Mouse (Mus musculus) forebrain, embryonic 16.5 days (tissue): ENCODE measurements around the gene Tbce. TPM values are rescaled to one million over a fixed set of nuclear protein-coding genes. Genes with fewer than 3 reads are reported as not detected.

ENCODE experiments used
- ATAC-seq: fragments of 200-750 bp; cut with Nextera tagmentation; 2 replicates; pipeline ENCODE4 v1.8.0; 2017; ENCODE audit warnings: mild to moderate bottlenecking, moderate library complexity
- H3K27ac ChIP-seq: fragments of 300-500 bp; sonication (generic); 2 replicates; pipeline ENCODE4 v1.5.1; 2014; ENCODE audit warnings: low read length, control low read depth
- H3K27me3 ChIP-seq: fragments of 300-500 bp; sonication (generic); replicated peaks from 2 replicates; pipeline ENCODE4 v1.6.1; 2014; ENCODE audit warnings: low read length; ENCODE audit not compliant: control insufficient read depth, insufficient read depth
- H3K36me3 ChIP-seq: fragments of 300-500 bp; sonication (generic); 2 replicates; pipeline ENCODE4 v1.6.1; 2014; ENCODE audit not compliant: control insufficient read depth, insufficient read depth
- H3K4me1 ChIP-seq: fragments of 300-500 bp; sonication (generic); replicated peaks from 2 replicates; pipeline ENCODE4 v1.6.1; 2014; ENCODE audit warnings: low read length; ENCODE audit not compliant: control insufficient read depth, insufficient read depth
- H3K4me2 ChIP-seq: fragments of 300-500 bp; sonication (generic); 2 replicates; pipeline ENCODE4 v1.6.1; 2014; ENCODE audit warnings: mild to moderate bottlenecking, low read length, control low read depth
- H3K4me3 ChIP-seq: fragments of 300-500 bp; sonication (generic); replicated peaks from 2 replicates; pipeline ENCODE4 v1.5.1; 2014; ENCODE audit warnings: mild to moderate bottlenecking, low read length, control low read depth
- H3K9ac ChIP-seq: fragments of 300-500 bp; sonication (generic); replicated peaks from 2 replicates; pipeline ENCODE4 v1.6.1; 2014; ENCODE audit warnings: low read depth, low read length, control low read depth
- H3K9me3 ChIP-seq: fragments of 300-500 bp; sonication (generic); 2 replicates; pipeline ENCODE4 v1.6.1; 2016; ENCODE audit warnings: low read length; ENCODE audit not compliant: control insufficient read depth
- WGBS: fragments of 180-500 bp; shearing (Covaris S2); extraction: QIAGEN DNeasy Blood & Tissue Kit; methylation state at CpG from one replicate; pipeline ENCODE4 v1.1.7; 2014; 5-methylcytosine and 5-hydroxymethylcytosine counted together
- polyA plus RNA-seq: library from polyadenylated mRNA; unstranded; fragments of >200 nt; fragmentation: Nextera tagmentation; extraction: Ambion mirVana; gene quantifications from 2 replicates; pipeline ENCODE4 v1.2.1, GENCODE M21; 2015

Gene Tbce
- polyA plus RNA-seq, 1 experiment from 2014 or later, result 113 TPM

DNA sequence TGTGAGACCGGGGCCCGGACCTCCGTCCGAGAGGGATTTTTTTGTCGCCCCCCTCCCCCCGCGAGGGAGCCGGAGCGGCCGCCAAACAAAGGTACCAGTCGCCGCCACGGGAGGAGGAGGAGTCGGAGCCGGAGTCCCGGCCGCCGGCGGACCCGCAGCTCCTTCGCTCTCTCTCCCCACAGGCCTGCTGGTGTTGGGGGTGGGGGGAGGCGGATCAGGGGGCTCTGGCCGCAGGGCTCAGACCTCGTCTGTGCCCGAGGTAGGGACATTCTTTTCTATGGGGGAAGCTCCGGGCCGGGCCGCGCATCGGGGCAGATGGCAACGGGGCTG is 24.5 kb upstream of the Tbce start:
- Histone ChIP-seq H3K4me1 (peaks cover 24% of the 10 kb centered on the region), H3K4me2 (peak overlapping the region; percentile 78), H3K9ac (peak overlapping the region; percentile 97), H3K4me3 (peak overlapping the region; percentile 100), H3K9me3 (no peaks in the 10 kb centered on the region), H3K36me3 (no peaks in the 10 kb centered on the region), H3K27me3 (no peaks in the 10 kb centered on the region), H3K27ac (peak overlapping the region; percentile 94)
- 0% methylated on average over 17 of the region's 31 CpGs for WGBS
- peak; percentile 20 for ATAC-seq

DNA sequence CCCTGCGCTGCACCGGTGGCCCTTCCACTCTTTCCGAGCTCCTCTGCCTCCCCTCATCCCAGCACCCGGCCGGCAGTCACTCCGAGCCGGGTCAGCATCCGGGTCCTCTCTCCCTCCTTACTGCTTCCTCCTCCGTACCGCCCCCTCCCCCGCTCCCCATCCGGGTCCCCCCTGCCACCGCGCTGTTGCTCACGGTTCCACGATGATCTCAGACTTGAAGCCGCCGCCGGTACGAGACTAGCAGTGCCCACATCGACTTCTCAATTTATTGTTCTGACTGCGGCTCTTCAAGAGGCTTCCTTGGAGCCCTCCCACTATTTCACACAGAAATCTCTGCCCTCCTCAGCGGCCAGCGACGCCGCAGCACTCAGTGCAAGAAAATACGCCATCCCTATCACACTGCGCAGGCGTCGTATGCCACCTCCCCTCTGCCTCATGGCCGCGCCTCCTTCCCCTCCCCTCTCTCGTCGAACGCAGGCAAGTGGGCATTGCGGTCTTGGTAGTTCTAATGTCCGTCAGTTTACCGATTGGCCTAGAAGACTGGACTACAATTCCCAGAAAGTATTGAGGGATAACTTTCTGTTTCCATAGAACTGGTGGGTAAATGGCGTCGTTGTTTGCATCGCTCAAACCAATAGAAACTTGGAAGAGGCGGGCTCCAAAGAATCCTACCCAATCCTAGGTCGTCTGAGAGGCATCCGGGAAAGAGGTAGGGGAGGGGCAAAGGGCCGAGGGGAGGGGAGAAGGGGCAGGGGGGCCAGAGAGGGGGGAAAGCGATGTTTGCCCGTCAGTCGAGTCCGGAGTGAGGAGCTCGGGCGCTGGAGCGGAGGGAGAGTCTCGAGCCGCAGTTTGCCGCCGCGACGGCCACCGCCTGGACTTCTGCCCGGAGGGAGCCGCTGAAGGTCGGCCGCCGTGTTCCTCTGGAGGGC is 23.8 kb upstream of the Tbce start, which contains the start of the genes Arid4b and Ggps1:
Gene Arid4b, plus strand, starts transcription at position 220 of the 929 bp plus-strand sequence.
Gene Ggps1, minus strand, starts transcription at position 476 of the 929 bp plus-strand sequence.
- peak within 1 kb of the TSS; percentile 78 for H3K4me2 ChIP-seq
- H3K4me1 ChIP-seq, result peaks cover 24% of the 10 kb centered on the region
- H3K27me3 ChIP-seq, result no peaks in the 10 kb centered on the region
- WGBS, result under 1% methylated on average over 62 of the region's 64 CpGs
- peak within 1 kb of the TSS; percentile 100 for H3K4me3 ChIP-seq
- no peaks in the 10 kb centered on the region for H3K9me3 ChIP-seq
- no peaks in the 10 kb centered on the region for H3K36me3 ChIP-seq
- peak within 1 kb of the TSS; percentile 97 for H3K9ac ChIP-seq
- ATAC-seq, result peak; percentile 96
- peak within 1 kb of the TSS; percentile 94 for H3K27ac ChIP-seq

DNA sequence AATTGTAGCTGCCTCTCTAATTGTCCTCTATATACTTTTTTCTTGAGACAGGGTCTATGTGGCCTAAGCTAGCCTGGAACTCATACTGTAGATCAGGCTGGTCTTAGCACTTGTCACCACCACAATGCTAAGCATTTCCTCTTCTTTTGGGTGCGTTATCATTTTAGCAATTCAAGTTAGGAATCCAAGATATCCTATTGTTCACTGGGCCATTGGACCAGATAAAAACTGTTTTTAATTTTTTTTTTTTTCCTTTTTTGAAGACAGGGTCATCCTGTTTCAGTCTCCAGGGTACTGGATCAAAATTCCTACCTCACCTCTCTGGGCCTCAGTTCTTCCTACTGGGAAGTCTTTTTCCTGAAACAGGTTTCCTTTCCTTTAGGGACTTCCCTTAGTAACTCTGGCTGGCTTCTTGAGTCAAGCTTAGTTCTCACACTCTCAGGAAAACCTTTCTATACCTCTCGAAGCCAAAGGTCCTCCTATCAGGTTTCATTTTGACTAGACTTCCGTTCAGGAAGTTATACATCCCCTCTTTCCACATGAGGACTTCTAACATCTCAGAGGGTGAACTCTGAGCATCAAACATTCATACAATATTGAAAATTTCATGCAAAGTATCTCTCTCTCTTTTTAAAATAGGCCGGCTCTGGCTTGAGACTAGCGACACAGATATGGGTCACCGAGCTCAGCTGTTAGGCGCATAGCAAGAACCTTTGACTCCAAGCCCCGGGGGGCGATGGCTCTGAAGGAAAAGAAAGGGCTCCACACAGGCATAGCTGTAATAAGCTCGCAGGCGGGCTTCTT is 23.0 kb upstream of the Tbce start:
- ATAC-seq, result no peak
- 7% methylated on average over 11 of the region's 11 CpGs for WGBS
- H3K4me3 ChIP-seq, result peak overlapping the region; percentile 51
- H3K27ac ChIP-seq, result peak overlapping the region; percentile 94
- H3K9me3 ChIP-seq, result no peaks in the 10 kb centered on the region
- peaks cover 22% of the 10 kb centered on the region for H3K4me1 ChIP-seq
- peak overlapping the region; percentile 68 for H3K9ac ChIP-seq
- H3K4me2 ChIP-seq, result peak overlapping the region; percentile 75
- H3K36me3 ChIP-seq, result no peaks in the 10 kb centered on the region
- no peaks in the 10 kb centered on the region for H3K27me3 ChIP-seq

DNA sequence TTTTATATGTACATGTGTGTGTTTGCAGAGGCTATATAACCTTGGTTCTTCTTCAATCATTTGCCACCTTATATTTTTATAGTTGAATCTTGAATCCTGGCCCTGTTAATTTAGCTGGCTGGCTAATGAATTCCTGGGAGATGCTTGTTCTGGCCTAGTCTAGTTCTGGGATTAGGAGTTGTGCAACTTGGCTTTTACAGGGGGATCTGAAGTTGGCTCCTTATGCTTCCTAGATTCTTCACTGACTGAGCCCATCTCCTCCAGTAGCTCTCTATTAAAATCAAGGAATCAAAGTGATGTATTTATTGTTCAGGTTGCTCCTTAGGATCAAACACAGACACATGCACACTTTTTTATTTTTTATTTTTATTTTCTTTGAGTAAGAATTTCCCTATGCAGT is 20.1 kb upstream of the Tbce start:
- ATAC-seq, result no peak
- Histone ChIP-seq H3K27me3 (no peaks in the 10 kb centered on the region), H3K27ac (no peak overlapping the region)

DNA sequence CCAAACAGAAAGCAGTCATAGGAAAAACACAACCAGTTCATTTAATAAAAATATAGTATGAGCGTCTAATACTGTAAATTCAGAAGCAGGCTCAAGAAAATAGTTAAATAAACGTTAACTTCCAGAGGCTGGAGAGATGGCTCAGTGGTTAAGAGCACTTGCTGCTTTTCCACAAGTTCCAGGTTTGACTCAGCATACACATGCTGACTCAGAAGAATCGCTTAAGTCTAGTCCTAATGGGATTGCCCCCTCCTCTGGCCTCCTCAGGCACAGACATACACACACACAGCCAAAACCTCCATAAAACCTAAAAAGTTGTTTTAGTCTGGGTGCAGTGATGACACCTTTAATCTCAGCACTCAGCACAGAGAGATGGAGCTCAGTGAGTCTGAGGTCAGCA is 17.4 kb upstream of the Tbce start:
- WGBS, result 92% methylated on average over 3 of the region's 3 CpGs
- Histone ChIP-seq H3K9me3 (no peaks in the 10 kb centered on the region), H3K4me2 (no peak overlapping the region), H3K4me1 (peaks cover 5% of the 10 kb centered on the region), H3K27ac (no peak overlapping the region), H3K27me3 (no peaks in the 10 kb centered on the region), H3K4me3 (no peak overlapping the region), H3K36me3 (peaks cover 16% of the 10 kb centered on the region), H3K9ac (no peak overlapping the region)
- ATAC-seq, result no peak

More for the DNA sequence above, 20.1 kb upstream of the Tbce start:
- Histone ChIP-seq H3K4me3 (no peak overlapping the region), H3K4me2 (no peak overlapping the region), H3K4me1 (peaks cover 11% of the 10 kb centered on the region), H3K36me3 (peaks cover 2% of the 10 kb centered on the region; the same call in 1 of the 2 replicates), H3K9ac (no peak overlapping the region), H3K9me3 (no peaks in the 10 kb centered on the region)

DNA sequence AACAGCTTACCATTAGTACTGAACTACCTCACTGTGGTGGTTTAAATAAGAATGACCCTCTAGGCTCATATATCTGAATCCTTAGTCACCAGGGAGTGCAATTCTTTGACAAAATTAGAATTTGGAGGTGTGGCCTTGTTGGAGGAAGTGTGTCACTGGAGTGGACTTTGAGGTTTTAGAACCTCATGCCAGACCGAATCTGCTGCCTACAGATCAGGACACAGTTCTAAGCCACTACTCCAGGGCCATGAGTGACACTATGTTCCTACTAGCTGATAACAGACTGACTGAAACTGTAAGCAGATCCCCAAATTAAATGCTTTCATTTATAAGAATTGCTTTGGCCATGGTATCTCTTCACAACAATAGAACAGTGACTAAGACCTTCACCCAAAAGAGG is 10.4 kb upstream of the Tbce start:
- no peak for ATAC-seq
- H3K36me3 ChIP-seq, result peaks cover 27% of the 10 kb centered on the region
- H3K9ac ChIP-seq, result no peak overlapping the region
- no peaks in the 10 kb centered on the region for H3K4me1 ChIP-seq
- no peak overlapping the region for H3K4me2 ChIP-seq
- no peaks in the 10 kb centered on the region for H3K27me3 ChIP-seq
- WGBS, result 90% methylated on average over 1 of the region's 1 CpGs
- no peak overlapping the region for H3K4me3 ChIP-seq
- no peak overlapping the region for H3K27ac ChIP-seq
- H3K9me3 ChIP-seq, result no peaks in the 10 kb centered on the region

DNA sequence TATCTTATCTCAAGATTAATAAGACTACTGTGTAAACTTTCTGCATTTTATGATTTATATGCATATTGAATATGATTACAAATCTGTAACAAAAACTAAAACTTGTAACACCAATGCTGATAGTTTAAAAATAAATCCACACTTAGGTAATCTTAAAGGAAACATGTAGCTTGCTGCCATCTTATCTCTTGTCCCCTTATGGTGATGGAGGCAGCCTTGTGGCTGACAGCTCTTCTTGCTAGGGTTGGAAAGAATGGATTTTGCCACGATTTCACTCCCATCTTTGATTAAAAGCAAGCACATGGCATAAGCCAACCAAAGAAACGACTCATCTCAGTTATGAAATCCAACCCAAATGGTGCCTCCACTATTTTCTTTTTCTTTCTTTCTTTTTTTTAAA is 5.1 kb upstream of the Tbce start:
- 84% methylated on average over 2 of the region's 2 CpGs for WGBS

DNA sequence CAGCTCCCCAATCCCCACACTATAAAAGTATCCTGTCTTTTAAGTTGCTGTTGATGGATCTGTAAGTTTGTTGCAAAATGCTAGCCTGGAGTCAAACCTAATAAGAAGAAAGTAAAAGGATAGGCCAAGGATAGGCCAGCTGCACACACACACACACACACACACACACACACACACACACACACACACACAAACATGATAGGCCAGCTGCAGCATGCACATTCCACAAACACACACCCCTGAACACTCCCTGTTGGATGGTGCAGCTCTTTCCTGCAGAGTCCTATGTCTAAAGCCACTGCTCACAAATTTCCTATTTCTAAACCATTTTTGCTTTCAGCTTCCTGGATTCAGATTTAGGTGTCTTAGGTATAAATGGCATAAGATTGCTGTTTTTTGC is 4.4 kb upstream of the Tbce start:
- no peak overlapping the region for H3K27ac ChIP-seq
- ATAC-seq, result no peak
- no peak overlapping the region for H3K4me3 ChIP-seq

More for the DNA sequence above, 5.1 kb upstream of the Tbce start:
- ATAC-seq, result no peak
- Histone ChIP-seq H3K27ac (no peak overlapping the region), H3K27me3 (no peaks in the 10 kb centered on the region), H3K4me1 (peaks cover 7% of the 10 kb centered on the region), H3K4me3 (no peak overlapping the region), H3K9me3 (no peaks in the 10 kb centered on the region), H3K9ac (no peak overlapping the region), H3K4me2 (no peak overlapping the region), H3K36me3 (peaks cover 8% of the 10 kb centered on the region)

DNA sequence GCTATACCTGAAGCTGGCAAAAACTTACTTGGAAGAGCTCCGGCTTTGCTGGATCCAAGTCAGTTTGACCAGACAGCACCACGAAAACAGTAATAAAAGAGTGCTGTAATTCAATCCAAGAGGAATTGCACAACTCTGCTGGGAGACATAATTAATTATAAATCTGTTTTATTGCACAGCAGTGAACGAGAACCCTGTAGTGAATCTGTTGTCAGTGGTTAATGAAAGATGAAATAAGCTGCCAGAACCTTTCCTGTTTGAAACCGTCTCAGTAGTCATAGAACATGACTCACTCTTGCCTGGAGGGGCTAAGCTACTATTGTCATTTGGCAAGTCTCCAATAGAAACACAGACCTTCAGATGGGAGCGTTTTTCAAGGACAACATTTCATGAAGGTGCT is 748 bp upstream of the Tbce start:
- WGBS, result 46% methylated on average over 5 of the region's 5 CpGs
- Histone ChIP-seq H3K4me1 (peaks cover 10% of the 10 kb centered on the region), H3K36me3 (no peaks in the 10 kb centered on the region)

More for the DNA sequence above, 4.4 kb upstream of the Tbce start:
- Histone ChIP-seq H3K9me3 (no peaks in the 10 kb centered on the region), H3K4me2 (no peak overlapping the region), H3K36me3 (peaks cover 5% of the 10 kb centered on the region; the same call in 1 of the 2 replicates), H3K27me3 (no peaks in the 10 kb centered on the region), H3K4me1 (peaks cover 7% of the 10 kb centered on the region), H3K9ac (no peak overlapping the region)

More for the DNA sequence above, 748 bp upstream of the Tbce start:
- Histone ChIP-seq H3K9ac (no peak overlapping the region), H3K9me3 (no peaks in the 10 kb centered on the region), H3K4me3 (peak overlapping the region; percentile 77), H3K27ac (no peak overlapping the region), H3K27me3 (no peaks in the 10 kb centered on the region), H3K4me2 (peak overlapping the region; percentile 73)
- ATAC-seq, result no peak
